Mouse (Mus musculus) forebrain, embryonic 12.5 days (tissue): ENCODE data around the gene Skida1. TPM values are rescaled to one million over a fixed set of nuclear protein-coding genes. Genes with fewer than 3 reads are reported as not detected.

Source experiments
- ATAC-seq: fragments of 200-750 bp; cut with Nextera tagmentation; 2 replicates; pipeline ENCODE4 v1.8.0; 2017; ENCODE audit warnings: moderate TSS enrichment; ENCODE audit not compliant: low FRiP score
- H3K27ac ChIP-seq: fragments of 300-500 bp; sonication (generic); 2 replicates; pipeline ENCODE4 v1.5.1; 2016; ENCODE audit warnings: mild to moderate bottlenecking
- H3K27me3 ChIP-seq: fragments of 300-500 bp; sonication (generic); 2 replicates; pipeline ENCODE4 v1.6.1; 2016; ENCODE audit warnings: mild to moderate bottlenecking
- H3K36me3 ChIP-seq: fragments of 300-500 bp; sonication (generic); replicated peaks from 2 replicates; pipeline ENCODE4 v1.6.1; 2016; ENCODE audit warnings: mild to moderate bottlenecking
- H3K4me1 ChIP-seq: fragments of 300-500 bp; sonication (generic); 2 replicates; pipeline ENCODE4 v1.6.1; 2016
- H3K4me2 ChIP-seq: fragments of 300-500 bp; sonication (generic); 2 replicates; pipeline ENCODE4 v1.6.1; 2016; ENCODE audit warnings: mild to moderate bottlenecking, moderate library complexity
- H3K4me3 ChIP-seq: fragments of 300-500 bp; sonication (generic); replicated peaks from 2 replicates; pipeline ENCODE4 v1.5.1; 2016; ENCODE audit warnings: mild to moderate bottlenecking
- H3K9ac ChIP-seq: fragments of 300-500 bp; sonication (generic); 2 replicates; pipeline ENCODE4 v1.6.1; 2016; ENCODE audit warnings: mild to moderate bottlenecking
- H3K9me3 ChIP-seq: fragments of 300-500 bp; sonication (generic); 2 replicates; pipeline ENCODE4 v1.6.1; 2016
- WGBS: fragments of 180-500 bp; shearing (Covaris S2); methylation state at CpG from one replicate; pipeline ENCODE4 v1.1.7; 2016; 5-methylcytosine and 5-hydroxymethylcytosine counted together
- polyA plus RNA-seq: library from polyadenylated mRNA; unstranded; fragments of >200 nt; fragmentation: Nextera tagmentation; extraction: Ambion mirVana; gene quantifications from 2 replicates; pipeline ENCODE4 v1.2.1, GENCODE M21; 2016

Skida1 gene
- polyA plus RNA-seq, 1 experiment from 2014 or later = 26.3 TPM

DNA sequence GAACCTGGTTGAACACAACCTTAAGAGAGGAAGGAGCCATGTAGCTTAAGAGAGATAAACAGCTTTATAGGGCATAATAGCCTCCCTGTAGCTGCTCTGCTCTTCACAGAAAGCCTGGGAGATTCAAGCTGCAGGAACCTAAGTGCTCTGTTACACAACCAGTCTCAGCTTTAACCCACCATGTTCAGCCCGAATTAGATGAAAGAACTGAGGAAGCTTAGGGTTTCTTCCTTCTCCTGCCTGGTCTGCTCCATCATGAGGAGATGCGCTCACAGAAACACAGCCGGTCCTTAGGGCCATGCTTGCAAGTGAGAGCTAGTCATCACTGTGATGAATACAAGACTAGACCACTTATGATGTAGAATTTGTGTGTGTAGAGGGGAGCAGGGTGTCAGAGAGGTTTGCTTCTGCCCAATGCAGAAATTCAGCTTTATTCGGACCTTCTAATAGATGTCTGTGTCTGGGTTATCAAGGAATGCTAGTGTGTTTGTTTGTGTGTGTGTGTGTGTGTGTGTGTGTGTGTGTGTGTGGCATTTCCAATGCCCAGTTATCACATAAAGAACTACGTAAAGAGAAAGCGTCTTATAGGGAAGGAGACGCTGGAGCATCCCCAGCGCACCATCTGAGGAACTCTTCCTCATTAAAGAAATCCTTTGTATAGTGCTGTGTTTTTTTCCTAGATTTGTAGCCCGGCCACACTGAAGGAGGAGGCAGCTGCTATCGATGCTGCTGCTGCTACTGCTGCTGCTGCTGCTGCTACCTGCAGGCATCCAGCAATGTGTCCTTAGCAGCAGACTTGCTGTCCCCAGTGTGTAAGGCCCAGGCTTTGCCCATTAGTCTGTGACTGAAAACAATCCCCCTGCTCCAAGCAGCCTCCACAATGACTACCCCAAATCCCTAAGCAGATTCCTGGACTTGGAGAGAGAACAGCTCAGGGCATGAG, 15.4 kb downstream of the Skida1 start:
- Histone ChIP-seq H3K36me3 (no peaks in the 10 kb centered on the region), H3K27me3 (no peaks in the 10 kb centered on the region), H3K4me1 (peaks cover 75% of the 10 kb centered on the region), H3K27ac (peak overlapping the region; percentile 62), H3K4me3 (0 out of 2 replicates have a peak overlapping the region, but pooled peaks have one; percentile 2), H3K9ac (peak overlapping the region; percentile 87), H3K4me2 (peak overlapping the region; percentile 92), H3K9me3 (no peaks in the 10 kb centered on the region)
- peak; percentile 36; the same call in 1 of the 2 replicates for ATAC-seq
- 14% methylated on average over 10 of the region's 10 CpGs for WGBS

DNA sequence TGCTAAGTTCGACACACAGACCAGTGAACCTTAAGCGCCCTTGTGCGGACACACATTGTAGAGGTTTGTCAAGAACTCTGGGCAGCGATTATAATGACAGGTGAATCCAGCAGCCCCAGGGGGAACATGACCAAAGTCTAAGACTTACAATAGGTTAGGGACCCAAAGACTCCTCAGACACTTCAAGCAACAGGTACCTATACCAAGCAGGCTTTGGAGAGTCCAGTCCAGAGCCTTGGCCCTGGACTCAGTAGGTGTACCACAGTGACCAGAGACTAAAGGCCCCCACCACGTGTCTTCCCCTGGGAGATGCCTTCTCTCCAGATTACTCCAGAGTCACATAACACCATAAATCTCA, 16.3 kb downstream of the Skida1 start:
- H3K4me1 ChIP-seq = peaks cover 66% of the 10 kb centered on the region
- H3K9me3 ChIP-seq = no peaks in the 10 kb centered on the region

DNA sequence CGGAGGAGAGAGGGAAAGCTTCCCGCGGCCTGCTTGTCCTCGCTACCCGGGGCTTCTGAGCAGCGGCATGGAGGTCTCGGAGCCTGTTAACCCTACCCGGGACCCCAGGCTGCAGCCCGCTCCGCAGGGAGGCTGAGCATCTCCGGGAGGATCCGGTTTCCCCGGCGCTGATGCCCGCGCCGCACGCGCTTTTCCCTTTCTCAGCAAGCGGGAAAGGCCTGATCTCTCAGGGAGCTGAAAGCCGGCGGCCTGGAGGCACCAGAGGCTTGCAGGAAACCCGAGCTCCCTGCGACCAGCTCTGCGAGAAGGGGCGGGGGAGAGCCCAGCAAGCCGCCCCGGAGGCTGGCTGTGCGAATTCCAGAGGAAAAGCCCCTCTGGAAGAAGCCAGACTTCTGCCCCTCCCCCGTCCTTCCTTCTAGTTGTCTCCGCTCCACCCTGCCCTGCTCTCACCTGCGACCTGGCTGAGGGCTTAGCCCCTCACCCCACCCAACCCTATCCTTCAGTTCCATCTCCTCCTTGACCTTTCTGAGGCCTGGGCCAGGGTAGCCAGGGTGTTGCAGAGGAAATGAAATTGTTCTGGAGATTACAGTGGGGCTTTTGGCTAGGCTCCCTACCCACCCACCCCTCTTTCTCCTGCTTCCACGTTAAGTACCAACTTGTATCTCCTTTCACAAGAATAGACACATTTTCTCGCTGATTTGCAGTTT, 16.9 kb downstream of the Skida1 start:
- Histone ChIP-seq H3K9me3 (no peaks in the 10 kb centered on the region), H3K4me1 (peaks cover 65% of the 10 kb centered on the region), H3K4me2 (peak overlapping the region; percentile 92), H3K36me3 (no peaks in the 10 kb centered on the region), H3K27ac (peak overlapping the region; percentile 83), H3K4me3 (peak overlapping the region; percentile 40), H3K9ac (peak overlapping the region; percentile 87), H3K27me3 (no peaks in the 10 kb centered on the region)
- ATAC-seq = no peak
- WGBS = under 1% methylated on average over 34 of the region's 34 CpGs

More for the DNA sequence above, 16.3 kb downstream of the Skida1 start:
- 20% methylated on average over 5 of the region's 5 CpGs for WGBS
- H3K36me3 ChIP-seq = no peaks in the 10 kb centered on the region
- H3K9ac ChIP-seq = peak overlapping the region; percentile 87
- no peaks in the 10 kb centered on the region for H3K27me3 ChIP-seq
- ATAC-seq = no peak
- H3K27ac ChIP-seq = no peak overlapping the region
- peak overlapping the region; percentile 92 for H3K4me2 ChIP-seq
- H3K4me3 ChIP-seq = peak overlapping the region; percentile 40; the same call in 1 of the 2 replicates

DNA sequence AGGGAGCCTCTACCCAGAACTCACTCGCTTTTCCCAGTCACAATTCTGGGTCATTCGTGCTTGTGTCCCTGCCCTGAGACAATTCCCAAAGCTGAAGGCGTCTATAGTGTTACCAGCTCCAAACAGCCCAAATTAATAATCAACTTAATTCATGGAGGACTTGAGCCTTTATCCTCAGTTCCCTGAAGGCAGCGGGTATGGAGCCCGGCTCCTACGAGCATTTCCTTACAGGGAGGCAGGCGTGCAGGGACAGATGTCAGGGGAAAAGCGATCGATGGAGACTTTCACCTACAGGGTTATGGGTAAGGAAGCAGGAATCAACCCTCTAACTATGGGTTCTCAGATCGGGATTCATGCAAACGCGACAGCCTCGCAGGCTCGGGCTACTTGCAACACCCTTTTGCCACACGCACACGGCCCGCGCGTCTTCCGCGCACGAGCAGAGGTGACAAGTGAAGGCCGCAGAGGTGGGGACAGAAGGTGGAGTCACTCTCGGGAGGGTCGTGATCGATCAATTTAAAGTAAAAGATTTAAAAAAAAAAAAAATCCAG, 17.5 kb downstream of the Skida1 start:
- H3K27me3 ChIP-seq = no peaks in the 10 kb centered on the region
- H3K9ac ChIP-seq = peak overlapping the region; percentile 87
- H3K9me3 ChIP-seq = no peaks in the 10 kb centered on the region
- ATAC-seq = no peak
- peak overlapping the region; percentile 92 for H3K4me2 ChIP-seq
- no peaks in the 10 kb centered on the region for H3K36me3 ChIP-seq
- H3K27ac ChIP-seq = peak overlapping the region; percentile 83
- H3K4me1 ChIP-seq = peaks cover 66% of the 10 kb centered on the region
- H3K4me3 ChIP-seq = peak overlapping the region; percentile 40
- under 1% methylated on average over 26 of the region's 26 CpGs for WGBS

DNA sequence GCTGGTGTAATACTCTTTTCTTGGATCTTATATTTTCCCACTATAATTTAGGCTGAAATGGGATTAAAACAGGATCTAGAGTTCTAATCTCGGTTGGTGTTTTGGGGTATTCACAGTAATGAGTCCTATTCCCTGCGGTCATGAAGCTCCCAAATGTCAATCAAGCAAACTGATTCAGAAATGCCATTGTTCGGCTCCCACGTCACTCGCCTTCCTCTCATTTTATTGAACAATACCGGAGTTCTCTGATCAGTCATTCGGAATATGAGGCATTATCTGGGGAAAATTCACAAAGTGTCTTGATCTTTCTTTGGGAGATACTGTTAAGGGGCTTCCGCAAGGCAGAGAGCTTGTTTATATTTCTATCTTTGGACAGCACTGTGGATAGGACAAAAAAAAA, 18.3 kb downstream of the Skida1 start:
- Histone ChIP-seq H3K27ac (peak overlapping the region; percentile 83), H3K4me2 (peak overlapping the region; percentile 92), H3K4me1 (peaks cover 71% of the 10 kb centered on the region), H3K4me3 (peak overlapping the region; percentile 14; the same call in 1 of the 2 replicates), H3K9ac (no peak overlapping the region), H3K27me3 (no peaks in the 10 kb centered on the region), H3K36me3 (no peaks in the 10 kb centered on the region), H3K9me3 (no peaks in the 10 kb centered on the region)
- no peak for ATAC-seq
- 4% methylated on average over 8 of the region's 8 CpGs for WGBS

DNA sequence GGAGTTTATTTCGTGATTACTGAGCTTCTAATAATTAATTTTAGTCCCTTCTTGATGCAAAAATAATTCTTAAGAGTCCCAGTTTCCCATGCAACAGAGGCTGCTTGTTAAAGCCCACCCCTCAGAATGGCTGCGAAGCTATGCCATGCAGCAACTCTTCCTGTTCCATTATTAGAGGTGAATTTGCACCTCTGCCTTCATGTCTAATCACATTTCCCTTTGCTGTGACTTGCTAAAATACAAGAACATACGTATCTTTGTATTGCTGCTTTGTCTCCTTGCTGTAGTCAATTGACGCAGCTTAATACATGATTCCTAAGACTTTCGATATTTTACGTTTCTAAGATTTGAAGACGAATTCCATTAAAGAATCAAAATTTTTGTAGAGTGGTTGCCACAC, 19.2 kb downstream of the Skida1 start:
- H3K9ac ChIP-seq = no peak overlapping the region; the same call in 1 of the 2 replicates
- WGBS = 18% methylated on average over 7 of the region's 7 CpGs
- H3K4me3 ChIP-seq = no peak overlapping the region
- no peak for ATAC-seq
- H3K27ac ChIP-seq = peak overlapping the region; percentile 71
- H3K9me3 ChIP-seq = no peaks in the 10 kb centered on the region
- H3K4me1 ChIP-seq = peaks cover 69% of the 10 kb centered on the region
- H3K4me2 ChIP-seq = peak overlapping the region; percentile 92
- no peaks in the 10 kb centered on the region for H3K27me3 ChIP-seq
- no peaks in the 10 kb centered on the region for H3K36me3 ChIP-seq

DNA sequence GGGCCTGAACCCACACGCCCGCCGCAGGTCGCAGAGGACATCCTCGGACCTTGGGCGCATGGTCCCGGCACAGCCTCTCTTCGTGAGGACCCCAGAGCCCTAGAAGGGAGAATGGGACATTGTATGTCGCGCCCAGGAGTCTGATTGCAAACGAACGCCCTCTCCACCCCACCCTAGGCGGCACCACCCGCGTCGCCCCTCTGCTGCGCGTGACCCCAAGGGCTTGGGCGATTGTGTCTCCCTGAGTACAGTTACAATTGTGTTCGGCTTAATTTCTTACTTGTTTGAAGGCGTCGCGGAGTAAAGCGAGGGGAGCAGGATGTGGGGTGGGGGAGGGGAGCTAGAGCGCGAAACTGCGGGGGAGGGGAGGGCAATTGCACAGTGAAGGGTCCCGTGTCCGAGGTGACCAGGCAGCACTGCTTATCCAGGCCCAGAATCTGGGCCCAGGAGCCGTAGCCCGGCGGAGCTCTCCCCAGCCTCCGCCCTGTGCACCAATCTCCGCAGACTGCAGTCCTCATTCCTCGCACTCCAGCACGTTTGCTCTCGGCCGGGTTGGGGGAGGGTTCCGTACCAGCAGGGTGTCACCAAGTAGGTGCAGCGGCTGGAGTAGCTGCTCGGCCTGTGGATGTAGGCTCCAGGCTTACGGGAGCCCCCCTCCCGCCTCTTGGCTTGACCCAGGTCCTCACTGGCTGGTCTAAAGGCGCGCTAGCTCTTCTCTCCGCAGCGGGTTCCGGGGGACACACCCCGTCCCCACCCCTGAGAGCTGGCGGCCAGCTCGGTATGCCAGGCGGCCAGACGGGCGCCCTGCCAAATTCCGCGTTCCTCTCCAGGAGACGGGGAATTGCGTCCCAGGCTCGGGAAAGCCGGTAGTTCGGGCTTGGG, 20.5 kb downstream of the Skida1 start:
- peak overlapping the region; percentile 95 for H3K9ac ChIP-seq
- peak overlapping the region; percentile 67 for H3K4me3 ChIP-seq
- H3K27me3 ChIP-seq = no peaks in the 10 kb centered on the region
- peaks cover 56% of the 10 kb centered on the region for H3K4me1 ChIP-seq
- H3K27ac ChIP-seq = peak overlapping the region; percentile 100
- peak; percentile 67 for ATAC-seq
- H3K9me3 ChIP-seq = no peaks in the 10 kb centered on the region
- no peaks in the 10 kb centered on the region for H3K36me3 ChIP-seq
- WGBS = under 1% methylated on average over 61 of the region's 61 CpGs
- peak overlapping the region; percentile 83 for H3K4me2 ChIP-seq

DNA sequence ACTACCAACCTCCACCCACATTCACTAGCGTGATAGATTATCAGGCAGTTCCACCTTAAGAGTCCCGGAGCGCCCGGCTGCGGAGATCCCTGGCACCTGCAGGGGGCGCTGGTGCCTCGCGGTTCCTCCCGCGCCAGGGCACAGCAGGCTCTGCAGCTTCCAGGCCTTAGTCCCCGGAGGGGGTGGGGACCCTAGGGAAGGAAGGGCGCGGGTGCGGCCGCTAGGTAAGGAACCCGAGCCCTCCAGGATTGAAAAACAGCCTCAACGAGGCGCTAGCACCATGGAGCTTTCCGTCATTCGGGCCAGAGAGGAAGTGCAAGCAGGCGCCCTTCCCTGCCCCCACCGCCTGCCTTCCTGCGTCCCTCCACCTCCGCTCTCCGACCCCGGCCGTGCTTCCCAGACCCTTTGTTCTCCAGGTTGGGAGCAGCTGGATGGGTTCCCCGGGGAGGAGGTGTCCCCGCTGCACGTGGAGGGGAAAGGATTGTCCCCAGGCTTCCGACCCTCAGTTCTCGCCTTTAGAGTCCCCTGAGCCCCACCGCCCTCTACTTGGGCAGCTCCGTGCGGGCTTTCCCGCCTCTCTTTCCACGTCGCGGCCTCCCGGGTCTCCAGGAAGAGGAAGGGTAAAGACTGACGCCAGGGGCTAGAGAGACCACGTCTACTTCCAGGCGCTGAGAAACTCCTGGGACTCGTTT, 21.3 kb downstream of the Skida1 start:
- H3K27me3 ChIP-seq = no peaks in the 10 kb centered on the region
- peak overlapping the region; percentile 83 for H3K4me2 ChIP-seq
- H3K9me3 ChIP-seq = no peaks in the 10 kb centered on the region
- ATAC-seq = peak; percentile 83
- peak overlapping the region; percentile 95 for H3K9ac ChIP-seq
- H3K4me3 ChIP-seq = peak overlapping the region; percentile 67
- H3K36me3 ChIP-seq = no peaks in the 10 kb centered on the region
- peaks cover 48% of the 10 kb centered on the region for H3K4me1 ChIP-seq
- 0% methylated on average over 43 of the region's 44 CpGs for WGBS
- H3K27ac ChIP-seq = peak overlapping the region; percentile 100

DNA sequence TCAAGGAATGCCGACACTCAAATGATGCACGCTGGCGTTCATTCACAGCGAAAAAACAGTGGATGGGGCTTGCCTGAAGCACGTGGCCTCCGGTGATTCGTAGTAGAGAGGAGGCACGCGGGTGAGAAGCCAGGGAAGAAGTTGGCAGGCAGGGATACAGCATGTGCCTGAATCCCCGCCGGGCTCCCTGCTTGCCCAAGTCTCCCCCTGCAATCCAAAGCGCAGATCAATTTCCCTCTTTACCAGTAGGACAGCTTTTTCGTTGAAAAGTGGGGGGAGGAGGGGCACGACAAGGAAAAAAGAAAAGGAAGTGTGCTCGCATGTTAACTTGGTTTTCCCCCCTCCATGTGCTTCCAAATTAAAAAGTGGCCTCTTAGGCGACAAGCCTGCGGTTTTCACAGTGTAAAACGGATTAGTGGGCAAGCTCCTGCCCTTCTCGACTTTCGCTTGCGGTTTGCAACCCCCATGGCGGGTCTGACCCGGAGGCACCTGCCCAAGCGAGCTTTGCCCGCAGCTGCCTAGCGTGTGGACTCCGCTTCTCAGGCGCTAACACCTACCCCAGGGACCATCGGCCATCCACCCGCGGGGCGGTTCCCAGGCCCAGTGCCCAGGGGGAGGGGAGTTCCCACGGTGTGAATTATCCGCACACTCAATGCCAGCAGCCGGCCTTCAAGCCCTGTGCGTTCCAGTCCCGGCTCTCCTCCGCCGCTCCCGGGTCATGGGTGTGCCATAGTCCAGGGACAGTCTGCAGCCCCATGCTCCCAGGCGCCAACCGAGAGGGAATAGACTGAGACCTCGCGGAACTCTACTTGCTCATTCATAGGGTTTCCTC, 22.5 kb downstream of the Skida1 start:
- peak; percentile 7 for ATAC-seq
- under 1% methylated on average over 44 of the region's 44 CpGs for WGBS
- H3K4me1 ChIP-seq = peaks cover 36% of the 10 kb centered on the region

DNA sequence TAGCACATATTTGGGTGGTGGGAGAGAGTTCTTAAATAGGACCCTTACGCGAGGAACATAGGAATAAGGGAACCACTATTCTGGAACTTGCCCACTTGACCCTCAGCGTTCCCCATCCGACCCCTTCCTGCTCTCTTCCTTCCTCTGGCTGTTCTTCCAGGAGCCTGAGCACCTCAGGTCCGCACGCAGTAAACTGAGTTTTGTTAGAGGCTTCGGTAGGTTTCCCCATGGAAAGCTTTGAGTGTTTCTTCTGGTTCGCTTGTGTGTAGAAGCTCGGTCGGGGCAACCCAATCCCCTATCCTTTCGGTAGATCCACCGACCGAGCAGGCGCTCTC, 23.1 kb downstream of the Skida1 start:
- Histone ChIP-seq H3K4me3 (peak overlapping the region; percentile 67), H3K9me3 (no peaks in the 10 kb centered on the region), H3K4me1 (peaks cover 31% of the 10 kb centered on the region), H3K27ac (peak overlapping the region; percentile 100), H3K36me3 (no peaks in the 10 kb centered on the region), H3K4me2 (peak overlapping the region; percentile 83), H3K27me3 (no peaks in the 10 kb centered on the region), H3K9ac (peak overlapping the region; percentile 95)
- no peak for ATAC-seq
- 0% methylated on average over 14 of the region's 14 CpGs for WGBS

More for the DNA sequence above, 22.5 kb downstream of the Skida1 start:
- Histone ChIP-seq H3K9ac (peak overlapping the region; percentile 95), H3K4me3 (peak overlapping the region; percentile 67), H3K36me3 (no peaks in the 10 kb centered on the region), H3K4me2 (peak overlapping the region; percentile 83), H3K27ac (peak overlapping the region; percentile 100), H3K27me3 (no peaks in the 10 kb centered on the region), H3K9me3 (no peaks in the 10 kb centered on the region)
